Mouse (Mus musculus): ENCODE results near the gene Mtor. TPM values are rescaled to one million over a fixed set of nuclear protein-coding genes. Genes with fewer than 3 reads are reported as not detected.

The Mtor gene
- polyA plus RNA-seq, 1 experiment: 39.8 TPM

DNA sequence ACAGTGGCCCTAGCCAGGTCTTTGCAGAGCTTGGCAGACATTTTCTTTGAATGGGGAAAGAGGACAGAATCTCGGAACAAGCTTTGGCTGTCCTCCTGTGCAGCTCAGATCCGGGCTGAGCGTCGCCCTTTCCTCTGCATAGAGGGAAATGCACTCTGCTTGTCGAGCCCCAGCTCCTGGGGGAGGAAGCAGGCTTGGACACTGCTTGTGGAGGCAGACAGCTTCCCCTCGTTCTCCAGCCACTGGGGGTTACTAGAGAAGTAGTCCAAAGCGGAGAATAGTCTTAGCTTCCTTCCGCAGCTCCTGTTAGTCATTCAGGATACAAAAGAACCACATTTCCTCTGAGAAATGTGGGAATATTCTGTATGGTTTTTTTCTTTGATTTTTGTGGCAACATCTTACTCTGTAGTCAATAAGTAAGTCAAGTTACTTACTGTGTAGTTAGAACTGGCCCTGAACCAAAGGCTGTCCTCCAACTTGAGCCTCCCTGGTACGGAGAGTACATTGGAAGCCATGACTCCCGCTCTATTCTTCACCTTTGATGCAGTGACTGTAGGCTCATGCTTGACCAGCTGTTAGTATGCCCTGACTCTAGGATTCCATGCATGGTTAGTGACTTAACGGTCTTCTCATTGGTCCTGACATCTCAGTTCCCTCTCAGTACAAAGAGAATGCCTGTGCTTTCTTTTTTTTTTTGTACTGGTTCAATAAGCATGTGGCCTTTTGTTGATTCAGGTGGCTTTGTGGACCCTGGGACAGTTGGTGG, 21.3 kb downstream of the Mtor start:
- H3K4me3 ChIP-seq (ENCODE audit: insufficient read depth, low read depth, low read length): no peak overlapping the region
- H3K27ac ChIP-seq (ENCODE audit: insufficient read depth, low read depth, low read length): peak overlapping the region; percentile 68
- WGBS: 73% methylated on average over 11 of the region's 11 CpGs
- peaks cover 23% of the 10 kb centered on the region for H3K4me1 ChIP-seq (ENCODE audit: control insufficient read depth, insufficient read depth, low read length)
- H3K36me3 ChIP-seq (ENCODE audit: control insufficient read depth, insufficient read depth, low read length): peaks cover 21% of the 10 kb centered on the region
- DNase-seq: no peak
- H3K27me3 ChIP-seq (replicated peaks; ENCODE audit: control insufficient read depth, insufficient read depth, low read length): no peaks in the 10 kb centered on the region
- TF ChIP-seq POLR2A (IDR thresholded peaks at IDR 0.05; ENCODE audit: low read depth, low read length) (no peak), CTCF (conservative IDR thresholded peaks at IDR 0.05; ENCODE audit: insufficient read depth, insufficient read length, low read depth, low read length) (no peak)

DNA sequence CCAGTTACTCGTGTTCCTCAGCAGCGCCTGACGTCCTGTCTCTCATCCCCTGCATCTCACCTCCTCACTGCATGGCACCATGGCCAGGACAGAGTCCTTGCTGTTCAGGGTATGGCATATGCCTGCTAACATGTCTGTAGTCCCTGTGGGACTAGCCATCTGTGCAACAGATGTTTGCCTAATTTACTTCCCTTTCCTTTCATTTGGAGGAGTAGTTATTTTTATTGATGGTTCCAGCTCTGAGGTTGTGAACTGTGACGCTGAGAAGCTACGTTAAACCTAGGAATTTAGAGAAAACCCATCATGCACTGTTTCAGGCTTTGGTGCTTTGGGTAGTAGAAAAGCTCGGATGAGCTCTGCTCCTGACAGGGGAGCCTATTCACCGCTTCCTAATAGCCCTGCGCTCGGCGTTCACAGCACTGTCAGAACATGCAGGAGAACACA, 23.0 kb downstream of the Mtor start:
- Histone ChIP-seq H3K27me3 (replicated peaks; ENCODE audit: control insufficient read depth, insufficient read depth, low read length) (no peaks in the 10 kb centered on the region), H3K4me3 (ENCODE audit: insufficient read depth, low read depth, low read length) (no peak overlapping the region), H3K36me3 (ENCODE audit: control insufficient read depth, insufficient read depth, low read length) (peaks cover 18% of the 10 kb centered on the region), H3K4me1 (ENCODE audit: control insufficient read depth, insufficient read depth, low read length) (peaks cover 24% of the 10 kb centered on the region), H3K27ac (ENCODE audit: insufficient read depth, low read depth, low read length) (peak overlapping the region; percentile 83)
- TF ChIP-seq CTCF (conservative IDR thresholded peaks at IDR 0.05; ENCODE audit: insufficient read depth, insufficient read length, low read depth, low read length) (no peak), POLR2A (IDR thresholded peaks at IDR 0.05; ENCODE audit: low read depth, low read length) (no peak)
- no peak for DNase-seq
- WGBS: 64% methylated on average over 10 of the region's 10 CpGs

DNA sequence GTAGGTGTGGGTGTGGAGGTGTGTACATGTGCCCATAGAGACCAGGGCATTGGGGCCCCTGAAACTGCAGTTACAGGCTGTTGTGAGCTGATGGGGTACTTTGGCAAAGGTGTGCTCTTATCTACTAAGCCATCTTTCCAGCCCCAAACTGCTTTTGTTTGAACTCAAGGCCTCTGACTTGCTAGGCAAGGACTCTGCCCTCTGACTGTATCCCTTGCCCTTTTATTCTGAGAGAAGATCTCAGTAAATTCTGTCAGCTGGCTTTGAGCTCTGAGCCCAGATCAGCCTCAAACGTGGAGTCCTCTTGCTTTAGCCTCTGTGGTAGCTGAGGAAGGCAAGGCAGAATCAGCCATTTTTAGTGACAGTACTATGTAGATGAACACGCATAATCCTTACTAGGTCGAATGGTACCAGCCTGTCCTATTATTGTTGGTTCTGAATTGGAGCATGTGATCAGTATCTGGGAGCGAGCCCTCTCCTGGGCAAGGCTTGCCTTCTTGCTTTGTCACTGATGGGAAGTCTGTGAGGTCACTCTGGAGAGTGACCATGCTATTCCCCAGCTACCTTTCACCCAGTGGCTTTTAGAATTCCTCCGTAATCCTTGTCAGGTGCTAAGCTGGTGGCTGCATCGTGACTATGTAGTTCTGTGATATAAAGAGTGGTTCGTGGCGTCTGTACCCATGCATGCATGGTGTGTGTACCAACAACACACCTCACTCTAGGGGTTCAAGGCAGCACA, 24.2 kb downstream of the Mtor start:
- Histone ChIP-seq H3K36me3 (ENCODE audit: control insufficient read depth, insufficient read depth, low read length) (peaks cover 16% of the 10 kb centered on the region), H3K27ac (ENCODE audit: insufficient read depth, low read depth, low read length) (peak overlapping the region; percentile 99), H3K27me3 (replicated peaks; ENCODE audit: control insufficient read depth, insufficient read depth, low read length) (no peaks in the 10 kb centered on the region), H3K4me3 (ENCODE audit: insufficient read depth, low read depth, low read length) (no peak overlapping the region), H3K4me1 (ENCODE audit: control insufficient read depth, insufficient read depth, low read length) (peaks cover 24% of the 10 kb centered on the region)
- DNase-seq: peak; percentile 73
- TF ChIP-seq CTCF (conservative IDR thresholded peaks at IDR 0.05; ENCODE audit: insufficient read depth, insufficient read length, low read depth, low read length): no peak
- no peak for TF ChIP-seq POLR2A (IDR thresholded peaks at IDR 0.05; ENCODE audit: low read depth, low read length)
- 60% methylated on average over 8 of the region's 8 CpGs for WGBS

GRCm38 (mm10) chr4:148473496-148473895, 25.1 kb downstream of the Mtor start:
- H3K4me1 ChIP-seq (ENCODE audit: control insufficient read depth, insufficient read depth, low read length): peaks cover 28% of the 10 kb centered on the region
- WGBS: 35% methylated on average over 5 of the region's 5 CpGs
- peak; percentile 92 for DNase-seq
- H3K4me3 ChIP-seq (ENCODE audit: insufficient read depth, low read depth, low read length): no peak overlapping the region
- H3K27me3 ChIP-seq (replicated peaks; ENCODE audit: control insufficient read depth, insufficient read depth, low read length): no peaks in the 10 kb centered on the region
- TF ChIP-seq POLR2A (IDR thresholded peaks at IDR 0.05; ENCODE audit: low read depth, low read length) (no peak), CTCF (conservative IDR thresholded peaks at IDR 0.05; ENCODE audit: insufficient read depth, insufficient read length, low read depth, low read length) (no peak)
- peak overlapping the region; percentile 99 for H3K27ac ChIP-seq (ENCODE audit: insufficient read depth, low read depth, low read length)
- H3K36me3 ChIP-seq (ENCODE audit: control insufficient read depth, insufficient read depth, low read length): peaks cover 16% of the 10 kb centered on the region

- Histone ChIP-seq H3K4me1 (ENCODE audit: control insufficient read depth, insufficient read depth, low read length) (peaks cover 13% of the 10 kb centered on the region; the same call in 1 of the 2 replicates), H3K36me3 (ENCODE audit: control insufficient read depth, insufficient read depth, low read length) (peaks cover 16% of the 10 kb centered on the region), H3K4me3 (ENCODE audit: insufficient read depth, low read depth, low read length) (no peak overlapping the region), H3K27ac (ENCODE audit: insufficient read depth, low read depth, low read length) (no peak overlapping the region; the same call in 1 of the 2 replicates), H3K27me3 (replicated peaks; ENCODE audit: control insufficient read depth, insufficient read depth, low read length) (no peaks in the 10 kb centered on the region)
- no peak for TF ChIP-seq CTCF (conservative IDR thresholded peaks at IDR 0.05; ENCODE audit: insufficient read depth, insufficient read length, low read depth, low read length)
- no peak for TF ChIP-seq POLR2A (IDR thresholded peaks at IDR 0.05; ENCODE audit: low read depth, low read length)
- DNase-seq: peak; percentile 78
- WGBS: 78% methylated on average over 2 of the region's 2 CpGs
Measured at GRCm38 (mm10) chr4:148480245-148480644, 31.8 kb downstream of the Mtor start.

GRCm38 (mm10) chr4:148481557-148482168, 33.3 kb downstream of the Mtor start:
- DNase-seq: no peak
- H3K4me3 ChIP-seq (ENCODE audit: insufficient read depth, low read depth, low read length): no peak overlapping the region
- H3K36me3 ChIP-seq (ENCODE audit: control insufficient read depth, insufficient read depth, low read length): peaks cover 20% of the 10 kb centered on the region
- no peak overlapping the region for H3K27ac ChIP-seq (ENCODE audit: insufficient read depth, low read depth, low read length)
- no peaks in the 10 kb centered on the region for H3K27me3 ChIP-seq (replicated peaks; ENCODE audit: control insufficient read depth, insufficient read depth, low read length)
- TF ChIP-seq POLR2A (IDR thresholded peaks at IDR 0.05; ENCODE audit: low read depth, low read length) (no peak), CTCF (conservative IDR thresholded peaks at IDR 0.05; ENCODE audit: insufficient read depth, insufficient read length, low read depth, low read length) (no peak)
- 66% methylated on average over 2 of the region's 2 CpGs for whole genome bisulfite sequencing
- H3K4me1 ChIP-seq (ENCODE audit: control insufficient read depth, insufficient read depth, low read length): peaks cover 13% of the 10 kb centered on the region; the same call in 1 of the 2 replicates

Data from kidney, adult 2 months (tissue).